Comparison of ENCODE assay signal across 8 mouse cellular contexts in the genomic region with DNA sequence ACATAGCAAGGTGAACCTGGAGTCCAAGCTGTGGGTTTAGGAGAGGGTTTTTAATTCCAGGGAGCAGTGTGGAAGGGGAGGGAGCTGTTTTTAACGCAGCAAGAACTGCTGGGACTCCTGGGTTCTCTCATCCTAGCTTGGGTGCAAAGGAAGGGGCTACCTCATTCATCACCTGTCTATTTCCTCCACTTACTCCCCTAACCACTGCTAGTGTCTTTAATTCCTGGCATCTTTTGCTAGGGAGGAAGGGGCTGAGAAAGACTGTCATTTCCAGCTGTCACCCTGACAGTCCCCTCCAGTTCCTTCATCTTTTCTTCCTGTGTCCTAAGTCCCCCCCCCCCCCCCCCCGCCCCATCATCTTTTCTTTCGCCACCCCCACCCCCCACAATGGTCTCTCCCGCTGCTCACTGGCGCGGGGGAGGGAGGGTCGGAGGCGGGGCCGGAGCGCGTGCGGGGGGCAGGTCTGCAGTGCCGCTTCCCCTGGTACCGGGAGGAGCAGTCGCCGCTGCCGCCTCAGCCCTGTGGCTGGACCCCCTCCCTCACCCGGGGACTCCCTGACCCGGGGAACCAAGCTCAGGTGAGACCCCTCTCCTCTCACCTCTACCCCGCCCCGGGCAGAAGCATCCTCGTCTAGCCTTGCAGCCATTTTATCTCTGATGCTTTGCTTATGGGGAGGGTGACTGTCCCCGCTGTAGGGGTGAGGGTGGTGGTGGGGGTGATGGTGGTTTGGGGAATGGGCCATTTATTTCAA. TPM values are rescaled to one million over a fixed set of nuclear protein-coding genes. Genes with fewer than 3 reads are reported as not detected.
DNase-seq lines count a peak whose midpoint lies in the region; ATAC-seq and TF ChIP-seq lines count a peak whose summit lies in the region.

Gene Sv2a, plus strand, starts transcription at position 425 of the 751 bp plus-strand sequence.

- H3K36me3 ChIP-seq in C2C12 (ENCODE audit: control insufficient read depth, insufficient read depth) = peaks cover 24% of the 10 kb centered on the region
- peaks cover 51% of the 10 kb centered on the region for H3K36me3 ChIP-seq in heart, embryonic 13.5 days
- H3K36me3 ChIP-seq in lung, postnatal 0 days (ENCODE audit: insufficient read depth, low read length) = peaks cover 16% of the 10 kb centered on the region; the same call in 1 of the 2 replicates

- no peak for ATAC-seq in heart, embryonic 13.5 days (ENCODE audit: extremely low read depth, insufficient number of reproducible peaks, low FRiP score, low TSS enrichment)
- peak; percentile 37 for ATAC-seq in lung, postnatal 0 days

- no peaks in the 10 kb centered on the region for H3K9me3 ChIP-seq in heart, embryonic 13.5 days
- H3K9me3 ChIP-seq in lung, postnatal 0 days (ENCODE audit: low read length) = no peaks in the 10 kb centered on the region

- peak within 1 kb of the TSS; percentile 6 for H3K4me3 ChIP-seq in C2C12 (ENCODE audit: insufficient read depth, poor library complexity, severe bottlenecking)
- H3K4me3 ChIP-seq in heart, embryonic 13.5 days = peak within 1 kb of the TSS; percentile 74
- H3K4me3 ChIP-seq in lung, postnatal 0 days (ENCODE audit: low read depth, low read length) = peak within 1 kb of the TSS; percentile 38

- peak within 1 kb of the TSS; percentile 70 for H3K4me2 ChIP-seq in heart, embryonic 13.5 days
- peak within 1 kb of the TSS; percentile 60 for H3K4me2 ChIP-seq in lung, postnatal 0 days (replicated peaks; ENCODE audit: low read depth, low read length)

- no peaks in the 10 kb centered on the region for H3K27me3 ChIP-seq in C2C12 (ENCODE audit: control insufficient read depth, insufficient read depth, insufficient read length)
- H3K27me3 ChIP-seq in heart, embryonic 13.5 days (replicated peaks) = no peaks in the 10 kb centered on the region
- H3K27me3 ChIP-seq in lung, postnatal 0 days (replicated peaks; ENCODE audit: insufficient read depth, low read length) = no peaks in the 10 kb centered on the region

- H3K27ac ChIP-seq in heart, embryonic 13.5 days (replicated peaks) = peak within 1 kb of the TSS; percentile 96
- H3K27ac ChIP-seq in lung, postnatal 0 days (ENCODE audit: low read length) = no peak within 1 kb of the TSS

- peaks cover 3% of the 10 kb centered on the region for H3K79me3 ChIP-seq in C2C12 (ENCODE audit: low read depth)

- H3K9ac ChIP-seq in heart, embryonic 13.5 days = peak within 1 kb of the TSS; percentile 88
- 0 out of 2 replicates have a peak within 1 kb of the TSS, but pooled peaks have one; percentile 36 for H3K9ac ChIP-seq in lung, postnatal 0 days (replicated peaks; ENCODE audit: low read depth)

- peak; percentile 64 for DNase-seq in Muller cell, postnatal 12 days (ENCODE audit: inconsistent ontology term)
- peak; percentile 79 to 87 for DNase-seq in cerebellum, postnatal 36 days
- peak in 1 of 2 experiments; percentile 63 for DNase-seq in layer of hippocampus, adult 8-10 months (ENCODE audit: low spot score in 2 of 2)
- no peak for DNase-seq in lung, postnatal 0 days (ENCODE audit: low spot score)
- DNase-seq in right cerebral cortex, adult 18-20 months = peak; percentile 79
- no peak for DNase-seq in urinary bladder, adult 2 months (ENCODE audit: low spot score)

- WGBS in heart, embryonic 13.5 days = 0% methylated on average over 14 of the region's 23 CpGs
- 0% methylated on average over 7 of the region's 23 CpGs for WGBS in lung, postnatal 0 days

- H3K79me2 ChIP-seq in C2C12 (ENCODE audit: control insufficient read depth, insufficient read depth) = peaks cover 7% of the 10 kb centered on the region

- peak within 1 kb of the TSS; percentile 8 for H3ac ChIP-seq in C2C12 (ENCODE audit: control insufficient read depth, insufficient read length, low read depth)

- no peak for TF ChIP-seq CTCF in C2C12 (IDR thresholded peaks at IDR 0.05; ENCODE audit: control insufficient read depth, insufficient read depth, insufficient read length)
- TF ChIP-seq CTCF in lung, postnatal 0 days (IDR thresholded peaks at IDR 0.05) = no peak

- peaks cover 39% of the 10 kb centered on the region for H3K4me1 ChIP-seq in heart, embryonic 13.5 days
- H3K4me1 ChIP-seq in lung, postnatal 0 days (ENCODE audit: insufficient read depth, low read depth, low read length) = no peaks in the 10 kb centered on the region

- TF ChIP-seq EP300 in lung, postnatal 0 days (IDR thresholded peaks at IDR 0.05) = no peak

TF ChIP-seq in C2C12, 6 proteins besides CTCF, POLR2A, EP300 and RAD21:
- TF ChIP-seq MYOD1 (IDR thresholded peaks at IDR 0.05; ENCODE audit: control insufficient read depth, insufficient read length, low read depth) = no peak
- TF ChIP-seq USF1 (IDR thresholded peaks at IDR 0.05; ENCODE audit: low read depth) = no peak
- TF ChIP-seq FOSL1 (IDR thresholded peaks at IDR 0.05; ENCODE audit: insufficient read depth, low read length, poor library complexity, severe bottlenecking) = no peak

RNA-seq across cellular contexts. Expression of gene Sv2a, which starts in this region (rescaled TPM):
- 0.33 TPM for polyA plus RNA-seq in C2C12 (2012; fragmentation: generic; extraction: Trizol)
- 13.5 and 14.0 TPM in 2 replicates for polyA plus RNA-seq in heart, embryonic 13.5 days (2015; fragmentation: Nextera tagmentation; extraction: Ambion mirVana)
- total RNA-seq in layer of hippocampus, adult 8-10 months (2022) = 100 to 1,000 TPM; 365 to 380 (median 374) TPM
- 1.9 and 2.2 TPM in 2 replicates for polyA plus RNA-seq in lung, postnatal 0 days (2015; fragmentation: Nextera tagmentation; extraction: Ambion mirVana)
- polyA plus RNA-seq in urinary bladder, adult 2 months (2012; rRNA removed) = 8.6 and 9.4 TPM in 2 replicates

Comparison
In these comparisons a context has a peak if more than half of its experiments do, and no peak if none do; other contexts are left out.
1. H3K4me3 ChIP-seq: peak in every context shown above with its lines; median percentile 74 in heart, embryonic 13.5 days; 38 in lung, postnatal 0 days; 6 in C2C12.
2. DNase-seq: peak in Muller cell, postnatal 12 days (single experiment), cerebellum, postnatal 36 days (2 of 2) and right cerebral cortex, adult 18-20 months (single experiment); none in lung, postnatal 0 days (single experiment) and urinary bladder, adult 2 months (single experiment).